Mouse (Mus musculus): ENCODE data around the gene Bhlhe41. TPM values are rescaled to one million over a fixed set of nuclear protein-coding genes. Genes with fewer than 3 reads are reported as not detected.

Gene Bhlhe41
- polyA plus RNA-seq, 1 experiment from 2014 or later: 0.73 TPM

- H3K4me3 ChIP-seq (ENCODE audit: low read length): peak overlapping the region; percentile 59
- no peak for ATAC-seq (ENCODE audit: low FRiP score, low TSS enrichment)
- no peak overlapping the region for H3K27ac ChIP-seq (ENCODE audit: low read depth, low read length)
- under 1% methylated on average over 35 of the region's 35 CpGs for WGBS
- peak overlapping the region; percentile 64 for H3K9ac ChIP-seq (ENCODE audit: low read depth, low read length)
- H3K4me2 ChIP-seq (replicated peaks; ENCODE audit: low read depth, low read length): peak overlapping the region; percentile 90
- peaks cover 19% of the 10 kb centered on the region for H3K4me1 ChIP-seq (ENCODE audit: control insufficient read depth, insufficient read depth, low read length)
- H3K36me3 ChIP-seq (ENCODE audit: control insufficient read depth, insufficient read depth, low read length): no peaks in the 10 kb centered on the region
- no peaks in the 10 kb centered on the region for H3K9me3 ChIP-seq (ENCODE audit: control insufficient read depth, low read length)
- H3K27me3 ChIP-seq (ENCODE audit: control insufficient read depth, insufficient read depth, low read length): peaks cover 37% of the 10 kb centered on the region
These were observed 2.7 kb downstream of the Bhlhe41 start for GRCm38 (mm10) chr6:145862739-145863064.

DNA sequence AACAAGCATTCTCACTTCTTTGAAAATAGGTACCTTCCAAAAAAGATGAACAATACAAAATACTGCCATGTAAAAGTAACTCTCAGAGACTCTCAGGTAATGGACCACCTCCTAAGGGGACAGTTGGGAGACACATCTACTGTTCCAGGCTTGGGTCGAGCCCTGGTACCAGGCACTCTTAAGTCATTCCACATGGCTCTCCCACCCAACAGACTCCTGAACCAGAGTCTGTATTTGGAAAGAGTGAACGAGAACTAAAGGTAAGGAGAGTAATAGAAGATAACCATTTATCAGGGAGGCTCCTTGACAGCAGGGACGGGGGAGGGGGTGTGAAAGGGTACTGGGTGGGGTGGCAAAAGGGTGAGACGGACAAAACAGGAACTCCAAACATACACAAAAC is 3.0 kb downstream of the Bhlhe41 start:
- peak overlapping the region; percentile 90 for H3K4me2 ChIP-seq (replicated peaks; ENCODE audit: low read depth, low read length)
- no peaks in the 10 kb centered on the region for H3K9me3 ChIP-seq (ENCODE audit: control insufficient read depth, low read length)
- no peak overlapping the region for H3K9ac ChIP-seq (ENCODE audit: low read depth, low read length)
- 14% methylated on average over 4 of the region's 4 CpGs for WGBS
- H3K27ac ChIP-seq (ENCODE audit: low read depth, low read length): no peak overlapping the region
- H3K36me3 ChIP-seq (ENCODE audit: control insufficient read depth, insufficient read depth, low read length): no peaks in the 10 kb centered on the region
- peak overlapping the region; percentile 59 for H3K4me3 ChIP-seq (ENCODE audit: low read length)
- H3K4me1 ChIP-seq (ENCODE audit: control insufficient read depth, insufficient read depth, low read length): peaks cover 19% of the 10 kb centered on the region
- ATAC-seq (ENCODE audit: low FRiP score, low TSS enrichment): no peak
- peaks cover 37% of the 10 kb centered on the region for H3K27me3 ChIP-seq (ENCODE audit: control insufficient read depth, insufficient read depth, low read length)

DNA sequence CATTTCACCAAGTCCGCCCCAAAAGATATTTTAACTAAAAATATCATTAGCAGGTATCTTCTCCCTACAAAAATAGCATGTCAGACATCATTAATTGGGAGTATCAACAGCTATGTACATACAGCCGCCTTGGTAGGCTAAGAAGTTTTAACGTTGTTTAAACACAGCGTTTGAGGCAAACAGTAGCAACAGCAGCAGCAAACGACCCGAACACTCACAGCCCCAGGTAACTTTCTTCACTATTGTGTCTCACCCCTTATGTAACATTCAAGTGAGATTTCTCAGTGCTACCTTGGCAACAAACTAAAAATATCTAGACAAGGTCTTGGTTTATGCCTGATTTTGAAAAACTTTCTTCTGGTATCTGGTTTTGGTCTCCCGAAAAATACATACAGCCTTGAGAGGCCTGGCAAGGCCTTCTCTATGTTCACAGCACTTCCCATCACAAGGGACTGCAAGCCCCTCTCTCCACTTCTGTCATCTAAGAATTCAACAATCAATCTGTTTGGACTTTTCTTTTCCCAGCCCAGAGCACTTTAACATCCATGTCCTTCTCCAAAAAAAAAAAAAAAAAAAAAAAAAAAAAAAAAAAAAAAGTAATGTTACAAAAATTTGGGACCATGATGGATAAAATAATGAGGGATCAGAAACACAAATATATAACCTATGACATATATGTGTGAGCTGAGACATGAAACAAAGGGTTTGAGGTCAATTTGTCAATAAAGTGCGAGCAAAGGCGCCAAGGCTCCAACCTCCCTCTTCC is 3.7 kb downstream of the Bhlhe41 start:
- 85% methylated on average over 9 of the region's 9 CpGs for WGBS
- H3K4me3 ChIP-seq (ENCODE audit: low read length): no peak overlapping the region
- no peak for ATAC-seq (ENCODE audit: low FRiP score, low TSS enrichment)
- no peak overlapping the region; the same call in 1 of the 2 replicates for H3K4me2 ChIP-seq (replicated peaks; ENCODE audit: low read depth, low read length)
- peaks cover 14% of the 10 kb centered on the region for H3K4me1 ChIP-seq (ENCODE audit: control insufficient read depth, insufficient read depth, low read length)
- H3K27me3 ChIP-seq (ENCODE audit: control insufficient read depth, insufficient read depth, low read length): peaks cover 37% of the 10 kb centered on the region
- H3K27ac ChIP-seq (ENCODE audit: low read depth, low read length): no peak overlapping the region
- no peak overlapping the region for H3K9ac ChIP-seq (ENCODE audit: low read depth, low read length)
- H3K9me3 ChIP-seq (ENCODE audit: control insufficient read depth, low read length): no peaks in the 10 kb centered on the region
- H3K36me3 ChIP-seq (ENCODE audit: control insufficient read depth, insufficient read depth, low read length): no peaks in the 10 kb centered on the region

GRCm38 (mm10) chr6:145860350-145860749 is 5.0 kb downstream of the Bhlhe41 start:
- Histone ChIP-seq H3K9ac (ENCODE audit: low read depth, low read length) (no peak overlapping the region), H3K4me1 (ENCODE audit: control insufficient read depth, insufficient read depth, low read length) (peaks cover 22% of the 10 kb centered on the region), H3K27me3 (ENCODE audit: control insufficient read depth, insufficient read depth, low read length) (peaks cover 34% of the 10 kb centered on the region), H3K9me3 (ENCODE audit: control insufficient read depth, low read length) (no peaks in the 10 kb centered on the region), H3K36me3 (ENCODE audit: control insufficient read depth, insufficient read depth, low read length) (no peaks in the 10 kb centered on the region), H3K27ac (ENCODE audit: low read depth, low read length) (no peak overlapping the region), H3K4me3 (ENCODE audit: low read length) (no peak overlapping the region), H3K4me2 (replicated peaks; ENCODE audit: low read depth, low read length) (no peak overlapping the region)
- ATAC-seq (ENCODE audit: low FRiP score, low TSS enrichment): no peak
- 49% methylated on average over 2 of the region's 2 CpGs for WGBS

GRCm38 (mm10) chr6:145858414-145858813 is 6.9 kb downstream of the Bhlhe41 start:
- no peaks in the 10 kb centered on the region for H3K9me3 ChIP-seq (ENCODE audit: control insufficient read depth, low read length)
- ATAC-seq (ENCODE audit: low FRiP score, low TSS enrichment): no peak
- 39% methylated on average over 8 of the region's 8 CpGs for WGBS

DNA sequence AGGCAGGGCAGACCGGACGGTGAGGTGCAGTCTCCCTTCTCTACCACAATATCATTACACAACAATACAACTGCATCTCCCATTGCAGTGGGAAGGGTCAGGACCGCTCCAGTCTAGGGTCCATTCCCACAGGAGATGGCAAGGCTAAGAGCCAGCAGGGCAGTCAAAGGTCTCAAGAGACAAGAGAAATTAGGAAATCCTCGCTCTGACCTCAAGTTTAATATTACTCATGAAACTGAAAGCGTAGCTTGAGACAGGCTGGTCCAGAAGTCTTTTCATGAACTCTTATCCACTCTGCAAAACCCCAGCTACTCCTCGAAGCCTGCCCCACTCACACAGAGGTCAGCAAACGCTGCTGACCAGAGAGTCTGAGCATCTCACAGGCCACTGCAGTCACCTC is 7.9 kb downstream of the Bhlhe41 start:
- ATAC-seq (ENCODE audit: low FRiP score, low TSS enrichment): no peak
- peaks cover 12% of the 10 kb centered on the region; the same call in 1 of the 2 replicates for H3K4me1 ChIP-seq (ENCODE audit: control insufficient read depth, insufficient read depth, low read length)
- H3K27ac ChIP-seq (ENCODE audit: low read depth, low read length): no peak overlapping the region
- peaks cover 5% of the 10 kb centered on the region for H3K27me3 ChIP-seq (ENCODE audit: control insufficient read depth, insufficient read depth, low read length)
- WGBS: 87% methylated on average over 7 of the region's 7 CpGs
- H3K4me2 ChIP-seq (replicated peaks; ENCODE audit: low read depth, low read length): no peak overlapping the region
- H3K9me3 ChIP-seq (ENCODE audit: control insufficient read depth, low read length): no peaks in the 10 kb centered on the region
- H3K9ac ChIP-seq (ENCODE audit: low read depth, low read length): no peak overlapping the region
- no peaks in the 10 kb centered on the region for H3K36me3 ChIP-seq (ENCODE audit: control insufficient read depth, insufficient read depth, low read length)
- no peak overlapping the region for H3K4me3 ChIP-seq (ENCODE audit: low read length)

More at GRCm38 (mm10) chr6:145858414-145858813, 6.9 kb downstream of the Bhlhe41 start:
- no peak overlapping the region for H3K9ac ChIP-seq (ENCODE audit: low read depth, low read length)
- H3K4me3 ChIP-seq (ENCODE audit: low read length): no peak overlapping the region
- H3K36me3 ChIP-seq (ENCODE audit: control insufficient read depth, insufficient read depth, low read length): no peaks in the 10 kb centered on the region
- peaks cover 15% of the 10 kb centered on the region for H3K27me3 ChIP-seq (ENCODE audit: control insufficient read depth, insufficient read depth, low read length)
- no peak overlapping the region for H3K27ac ChIP-seq (ENCODE audit: low read depth, low read length)
- peaks cover 18% of the 10 kb centered on the region for H3K4me1 ChIP-seq (ENCODE audit: control insufficient read depth, insufficient read depth, low read length)
- no peak overlapping the region for H3K4me2 ChIP-seq (replicated peaks; ENCODE audit: low read depth, low read length)

DNA sequence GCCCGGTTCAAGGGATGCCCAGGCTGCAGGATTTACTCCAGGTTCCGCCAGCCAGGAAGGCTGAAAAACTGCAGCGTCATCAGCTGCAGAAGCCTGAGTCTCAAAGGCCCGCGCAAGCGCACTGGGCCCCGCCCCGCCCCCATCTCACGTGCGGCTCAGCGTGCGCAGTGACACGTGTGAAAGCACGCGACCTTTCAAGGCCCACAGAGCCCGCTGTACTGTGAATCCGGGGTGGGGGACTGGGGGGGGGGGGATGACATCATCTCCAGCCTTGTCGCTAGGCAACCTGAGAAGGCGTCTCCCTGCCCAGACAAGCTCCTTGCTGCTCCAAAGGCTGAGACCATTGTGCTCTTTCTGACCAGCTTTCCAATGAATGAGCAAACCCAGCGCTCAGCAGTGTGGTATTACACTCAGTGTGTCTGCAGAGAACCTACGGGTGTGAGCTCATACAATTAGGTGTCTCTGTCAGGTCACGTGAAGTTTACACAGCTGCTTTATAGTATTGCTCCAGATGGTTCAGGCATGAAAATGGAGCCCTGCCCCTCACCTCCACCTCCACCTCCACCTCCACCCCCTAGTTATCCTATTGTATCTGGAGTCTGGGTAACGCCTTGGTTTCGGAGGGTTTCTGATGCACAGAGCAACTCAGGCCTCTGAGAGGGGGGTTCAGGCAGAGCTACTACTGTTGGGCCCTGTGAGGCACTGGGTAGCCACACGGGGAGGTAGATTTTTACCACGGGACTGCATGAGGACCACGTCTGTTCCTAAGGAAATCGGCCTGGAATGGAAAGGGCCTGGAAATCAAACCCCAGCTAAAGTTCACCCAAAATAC is 9.4 kb downstream of the Bhlhe41 start:
- no peak overlapping the region; the same call in 1 of the 2 replicates for H3K27ac ChIP-seq (ENCODE audit: low read depth, low read length)
- WGBS: 8% methylated on average over 28 of the region's 28 CpGs

DNA sequence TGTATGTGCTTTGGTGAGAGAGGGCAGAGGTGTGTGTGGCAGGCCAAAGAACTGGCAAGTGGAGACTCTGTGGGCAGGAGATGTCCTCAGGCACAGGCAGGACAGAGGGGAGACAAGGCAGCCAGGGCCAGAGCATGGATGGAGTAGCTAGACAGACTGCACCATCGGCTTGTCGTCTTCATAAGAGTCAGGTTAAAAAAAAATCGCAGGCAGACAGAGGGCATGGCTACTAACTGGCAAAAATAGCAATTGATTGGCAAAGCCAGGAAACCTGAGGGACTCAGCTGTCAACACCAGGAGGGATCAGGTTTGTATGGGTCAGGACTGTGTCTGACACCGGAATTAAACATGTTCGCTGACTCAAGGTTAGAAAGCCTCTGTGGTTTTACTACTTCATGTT is 10.6 kb downstream of the Bhlhe41 start:
- H3K9me3 ChIP-seq (ENCODE audit: control insufficient read depth, low read length): no peaks in the 10 kb centered on the region
- no peak for ATAC-seq (ENCODE audit: low FRiP score, low TSS enrichment)
- H3K36me3 ChIP-seq (ENCODE audit: control insufficient read depth, insufficient read depth, low read length): no peaks in the 10 kb centered on the region
- no peak overlapping the region for H3K27ac ChIP-seq (ENCODE audit: low read depth, low read length)
- no peak overlapping the region for H3K4me2 ChIP-seq (replicated peaks; ENCODE audit: low read depth, low read length)
- H3K27me3 ChIP-seq (ENCODE audit: control insufficient read depth, insufficient read depth, low read length): no peaks in the 10 kb centered on the region
- WGBS: 56% methylated on average over 5 of the region's 5 CpGs
- H3K4me3 ChIP-seq (ENCODE audit: low read length): no peak overlapping the region
- peaks cover 12% of the 10 kb centered on the region; the same call in 1 of the 2 replicates for H3K4me1 ChIP-seq (ENCODE audit: control insufficient read depth, insufficient read depth, low read length)
- 0 out of 2 replicates have a peak overlapping the region, but pooled peaks have one; percentile 12 for H3K9ac ChIP-seq (ENCODE audit: low read depth, low read length)

More for the DNA sequence above, 9.4 kb downstream of the Bhlhe41 start:
- Histone ChIP-seq H3K27me3 (ENCODE audit: control insufficient read depth, insufficient read depth, low read length) (no peaks in the 10 kb centered on the region), H3K4me2 (replicated peaks; ENCODE audit: low read depth, low read length) (peak overlapping the region; percentile 45), H3K9me3 (ENCODE audit: control insufficient read depth, low read length) (no peaks in the 10 kb centered on the region), H3K9ac (ENCODE audit: low read depth, low read length) (no peak overlapping the region), H3K36me3 (ENCODE audit: control insufficient read depth, insufficient read depth, low read length) (no peaks in the 10 kb centered on the region), H3K4me1 (ENCODE audit: control insufficient read depth, insufficient read depth, low read length) (peaks cover 12% of the 10 kb centered on the region; the same call in 1 of the 2 replicates), H3K4me3 (ENCODE audit: low read length) (peak overlapping the region; percentile 22; the same call in 1 of the 2 replicates)
- peak; percentile 96 for ATAC-seq (ENCODE audit: low FRiP score, low TSS enrichment)
